Mouse (Mus musculus) CH12.LX (cell line): ENCODE measurements around the gene P2rx7. TPM values are rescaled to one million over a fixed set of nuclear protein-coding genes. Genes with fewer than 3 reads are reported as not detected.

Experiments used
- DNase-seq: peaks from one replicate; pipeline ENCODE4 v3.0.0-alpha.2; 2013; ENCODE audit errors: extremely low read depth
- H3K27ac ChIP-seq: 2 replicates; pipeline ENCODE4 v1.5.1; 2012; ENCODE audit warnings: low read depth, mild to moderate bottlenecking, control low read depth, moderate library complexity; ENCODE audit not compliant: insufficient read depth
- H3K27me3 ChIP-seq: replicated peaks from 2 replicates; pipeline ENCODE3; 2012; ENCODE audit warnings: inconsistent platforms
- H3K36me3 ChIP-seq, 2 experiments: replicated peaks in 1 of 2; 2 replicates each; pipeline versions ENCODE3 to v1.6.1; 2012; ENCODE audit warnings: inconsistent platforms in 1 of 2, low read length in 1 of 2, mild to moderate bottlenecking in 1 of 2, mixed read lengths in 1 of 2, moderate library complexity in 1 of 2; ENCODE audit not compliant: control insufficient read depth in 1 of 2, insufficient read depth in 1 of 2
- H3K4me1 ChIP-seq, 2 experiments: 2 replicates each; pipeline ENCODE4 v1.6.1; 2012; ENCODE audit warnings: inconsistent platforms in 1 of 2, moderate library complexity in 1 of 2; ENCODE audit not compliant: insufficient read depth in 2 of 2, control insufficient read depth in 1 of 2
- H3K4me2 ChIP-seq: 2 replicates; pipeline ENCODE4 v1.6.1; 2012; ENCODE audit warnings: low read depth, mild to moderate bottlenecking, control low read depth; ENCODE audit not compliant: poor library complexity, insufficient read depth, severe bottlenecking
- H3K4me3 ChIP-seq, 3 experiments: fragments of 150-350 bp in 1 of 3; sonication (generic) in 1 of 3; replicated peaks in 1 of 3; 2 replicates each; pipeline versions ENCODE3 to v1.5.1; 2011 to 2012; ENCODE audit warnings: low read depth in 2 of 3, low read length in 2 of 3, mild to moderate bottlenecking in 2 of 3, moderate library complexity in 2 of 3, control low read depth in 1 of 3, improper control_type of control experiment in 1 of 3, inconsistent platforms in 1 of 3, mixed read lengths in 1 of 3; ENCODE audit not compliant: poor library complexity in 1 of 3
- H3K79me2 ChIP-seq: replicated peaks from 2 replicates; pipeline ENCODE4 v1.6.1; 2012; ENCODE audit warnings: mild to moderate bottlenecking, moderate library complexity; ENCODE audit not compliant: control insufficient read depth, poor library complexity, insufficient read depth, severe bottlenecking; ENCODE audit errors: extremely low read depth
- H3K9ac ChIP-seq: 2 replicates; pipeline ENCODE4 v1.6.1; 2012; ENCODE audit warnings: low read depth, mild to moderate bottlenecking, control low read depth, moderate library complexity; ENCODE audit not compliant: insufficient read depth
- H3K9me3 ChIP-seq: replicated peaks from 2 replicates; pipeline ENCODE3; 2012; ENCODE audit warnings: low read length, inconsistent platforms, mixed read lengths
- BHLHE40 ChIP-seq: IDR thresholded peaks from 2 replicates; pipeline ENCODE4 v1.6.1; 2011; ENCODE audit warnings: mild to moderate bottlenecking, low read depth, low read length, improper control_type of control experiment
- CHD2 ChIP-seq: IDR thresholded peaks from 2 replicates; pipeline ENCODE4 v1.6.1; 2011; ENCODE audit warnings: low read length, improper control_type of control experiment
- CTCF ChIP-seq, 2 experiments: IDR thresholded peaks in 1 of 2; conservative IDR thresholded peaks in 1 of 2; 2 replicates each; pipeline ENCODE4 v1.5.1; 2011 to 2012; ENCODE audit warnings: low read depth in 2 of 2, low read length in 2 of 2, improper control_type of control experiment in 1 of 2, inconsistent platforms in 1 of 2, mild to moderate bottlenecking in 1 of 2, moderate library complexity in 1 of 2
- E2F4 ChIP-seq: IDR thresholded peaks from 2 replicates; pipeline ENCODE4 v1.6.1; 2011; ENCODE audit warnings: low read depth, low read length, improper control_type of control experiment; ENCODE audit not compliant: insufficient replicate concordance
- ELF1 ChIP-seq: IDR thresholded peaks from 2 replicates; pipeline ENCODE4 v1.6.1; 2014; ENCODE audit warnings: low read depth, mild to moderate bottlenecking, inconsistent platforms, low read length, improper control_type of control experiment
- EP300 ChIP-seq: IDR thresholded peaks from 2 replicates; pipeline ENCODE4 v1.6.1; 2011; ENCODE audit warnings: low read length, improper control_type of control experiment
- ETS1 ChIP-seq: conservative IDR thresholded peaks from 2 replicates; pipeline ENCODE4 v1.6.1; 2012; ENCODE audit warnings: low read depth, mild to moderate bottlenecking, inconsistent platforms, low read length, improper control_type of control experiment, moderate library complexity
- HCFC1 ChIP-seq: IDR thresholded peaks from 2 replicates; pipeline ENCODE4 v1.6.1; 2012; ENCODE audit warnings: low read depth, mild to moderate bottlenecking, inconsistent platforms, low read length, improper control_type of control experiment
- JUN ChIP-seq: IDR thresholded peaks from 2 replicates; pipeline ENCODE4 v1.6.1; 2011; ENCODE audit warnings: low read depth, mild to moderate bottlenecking, low read length, improper control_type of control experiment, moderate library complexity; ENCODE audit not compliant: insufficient read depth
- JUND ChIP-seq: conservative IDR thresholded peaks from 2 replicates; pipeline ENCODE4 v1.6.1; 2011; ENCODE audit warnings: low read depth, low read length, improper control_type of control experiment
- MAZ ChIP-seq: IDR thresholded peaks from 2 replicates; pipeline ENCODE4 v1.6.1; 2012; ENCODE audit warnings: low read depth, mild to moderate bottlenecking, inconsistent platforms, low read length, improper control_type of control experiment, moderate library complexity
- NELFE ChIP-seq: IDR thresholded peaks from 2 replicates; pipeline ENCODE4 v1.6.1; 2011; ENCODE audit warnings: low read depth, low read length, improper control_type of control experiment
- POLR2AphosphoS2 ChIP-seq: IDR thresholded peaks from 2 replicates; pipeline ENCODE4 v1.6.1; 2011; ENCODE audit warnings: low read depth, low read length, improper control_type of control experiment
- RAD21 ChIP-seq: IDR thresholded peaks from 2 replicates; pipeline ENCODE4 v1.6.1; 2011; ENCODE audit warnings: low read depth, mild to moderate bottlenecking, low read length, improper control_type of control experiment, moderate library complexity
- RCOR1 ChIP-seq: conservative IDR thresholded peaks from 2 replicates; pipeline ENCODE4 v1.6.1; 2012; ENCODE audit warnings: low read depth, mild to moderate bottlenecking, inconsistent platforms, low read length, improper control_type of control experiment
- TBP ChIP-seq: conservative IDR thresholded peaks from 2 replicates; pipeline ENCODE4 v1.6.1; 2011; ENCODE audit warnings: low read depth, low read length, improper control_type of control experiment
- UBTF ChIP-seq: IDR thresholded peaks from 2 replicates; pipeline ENCODE4 v1.6.1; 2012; ENCODE audit warnings: low read depth, mild to moderate bottlenecking, inconsistent platforms, low read length, improper control_type of control experiment, moderate library complexity
- USF1 ChIP-seq: IDR thresholded peaks from 2 replicates; pipeline ENCODE4 v1.6.1; 2014; ENCODE audit warnings: low read depth, mild to moderate bottlenecking, inconsistent platforms, low read length, improper control_type of control experiment
- ZMIZ1 ChIP-seq: IDR thresholded peaks from 2 replicates; pipeline ENCODE4 v1.6.1; 2012; ENCODE audit warnings: low read depth, mild to moderate bottlenecking, inconsistent platforms, low read length, improper control_type of control experiment
- dilution Hi-C: fragments of 300-500 bp; cut with MboI; formaldehyde crosslinking; loops from 2 replicates; pipeline ENCODE4 v1.14.3; 2020; ENCODE audit warnings: low sequenced_read_pairs; ENCODE audit not compliant: extremely low pct_unique_long_range_greater_than_20kb, extremely low pct_ligation_motif_present
- in situ Hi-C: fragments of 300-500 bp; cut with MboI; formaldehyde crosslinking; loops from 3 replicates; pipeline ENCODE4 v1.14.3; 2019; ENCODE audit warnings: low sequenced_read_pairs, low pct_ligation_motif_present, low pct_unique_long_range_greater_than_20kb, mixed read lengths
- polyA plus RNA-seq: library from polyadenylated mRNA; unstranded; fragments of >175 nt; gene quantifications from 2 replicates; pipeline ENCODE4 v1.2.1, GENCODE M21; 2012; ENCODE audit warnings: low read depth; ENCODE audit not compliant: insufficient read length
- total RNA-seq, 2 experiments: library from RNA; depleted of rRNA; stranded (reverse); fragments of 300-350 nt in 1 of 2; fragments of >200 nt in 1 of 2; gene quantifications; 2 replicates each; pipeline ENCODE4 v1.2.3; 2012 to 2014

The P2rx7 gene
- total and polyA plus RNA-seq, 3 experiments = 0.59 to 1.5 (median 1.5) TPM

DNA sequence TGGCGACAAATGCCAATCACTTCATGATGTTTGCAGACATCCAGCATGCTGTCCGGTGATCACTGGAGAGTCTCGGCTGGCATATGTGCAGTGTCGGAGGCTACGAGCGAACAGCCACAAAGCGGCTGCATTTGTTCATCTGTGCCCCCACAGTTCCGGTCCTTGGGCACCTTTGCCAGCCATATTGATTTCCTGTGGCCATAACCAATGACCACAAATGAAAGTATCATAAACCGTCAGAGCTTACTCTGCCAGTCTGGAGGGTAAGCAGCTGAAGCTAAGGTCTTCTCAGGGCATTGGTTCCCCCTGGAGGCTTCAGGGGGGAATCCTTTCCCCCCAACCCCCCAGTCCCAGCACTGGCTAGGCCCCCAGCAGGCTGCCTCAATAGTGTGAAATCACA, 34.3 kb downstream of the P2rx7 start:
- H3K4me1 ChIP-seq = no peaks in the 10 kb centered on the region
- TF ChIP-seq ELF1 (no peak), NELFE (no peak)
- in situ Hi-C loops = no loop called here

DNA sequence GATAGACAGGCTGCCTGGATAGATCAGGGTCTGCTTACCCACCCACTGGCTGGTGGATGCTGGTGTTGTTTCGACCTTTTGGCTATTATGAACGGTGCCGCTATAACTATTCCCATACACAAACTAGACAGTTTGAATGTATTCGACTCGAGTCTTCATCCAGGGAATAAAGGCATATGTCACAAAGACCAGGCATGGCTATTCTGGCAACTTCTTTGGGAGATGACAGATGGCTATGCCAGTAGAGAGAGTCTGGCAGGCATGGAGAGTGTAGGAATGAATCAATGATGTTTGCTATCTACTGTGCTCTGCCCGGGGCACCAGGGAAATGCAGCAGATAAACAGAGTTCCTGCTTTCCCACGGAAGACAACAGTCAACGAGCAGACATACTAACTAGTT, 36.2 kb downstream of the P2rx7 start:
- in situ Hi-C loops = no loop called here

More for the DNA sequence above, 34.3 kb downstream of the P2rx7 start:
- no peaks in the 10 kb centered on the region for H3K9me3 ChIP-seq
- DNase-seq = no peak
- no peak overlapping the region for H3K4me2 ChIP-seq
- peaks cover 0 to 2% of the 10 kb centered on the region in 2 experiments for H3K36me3 ChIP-seq
- H3K27me3 ChIP-seq = no peaks in the 10 kb centered on the region
- no peak overlapping the region for H3K9ac ChIP-seq
- dilution Hi-C loops = no loop called here
- H3K27ac ChIP-seq = no peak overlapping the region
- H3K4me3 ChIP-seq = no peak overlapping the region
- H3K79me2 ChIP-seq = no peaks in the 10 kb centered on the region

DNA sequence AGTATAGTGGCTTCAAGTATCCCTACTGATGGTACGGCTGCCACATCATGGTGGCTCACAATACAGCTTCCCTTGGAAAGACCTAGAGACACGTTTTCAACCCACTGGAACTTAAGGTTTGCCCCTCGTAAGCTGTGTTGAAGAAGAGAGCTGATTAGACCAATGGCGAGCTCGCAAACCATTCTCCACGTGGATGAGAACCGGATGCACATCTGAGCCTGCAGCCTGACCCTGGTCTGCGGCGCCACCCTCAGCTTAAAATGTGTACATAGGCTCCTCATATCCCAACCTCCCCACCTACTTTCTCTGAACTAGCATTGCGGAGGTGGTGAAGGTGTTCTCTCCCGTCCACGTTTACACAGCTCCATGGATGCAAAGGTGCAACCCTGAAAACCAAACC, 37.6 kb downstream of the P2rx7 start:
- Histone ChIP-seq H3K27ac (no peak overlapping the region), H3K4me3 (no peak overlapping the region), H3K36me3 (peaks cover 0 to 2% of the 10 kb centered on the region in 2 experiments), H3K9ac (no peak overlapping the region), H3K4me1 (peaks cover 7 to 16% of the 10 kb centered on the region in 2 experiments), H3K4me2 (no peak overlapping the region), H3K9me3 (no peaks in the 10 kb centered on the region), H3K27me3 (no peaks in the 10 kb centered on the region), H3K79me2 (no peaks in the 10 kb centered on the region)
- dilution Hi-C loops = no loop called here
- TF ChIP-seq POLR2AphosphoS2 = no peak
- no peak for TF ChIP-seq JUN
- peak in 1 of 2 experiments; percentile 6; a peak in 1 of 4 replicates for TF ChIP-seq CTCF (conservative IDR thresholded peaks at IDR 0.05 in 1 of 2, IDR thresholded peaks at IDR 0.05 in 1 of 2; ENCODE audit: low read depth in 2 of 2, low read length in 2 of 2)
- peak; percentile 2; the same call in 1 of the 2 replicates for TF ChIP-seq RAD21
- no peak for DNase-seq
- in situ Hi-C loops = no loop called here

More for the DNA sequence above, 36.2 kb downstream of the P2rx7 start:
- no peak overlapping the region for H3K9ac ChIP-seq
- no peak overlapping the region for H3K4me2 ChIP-seq
- no peak overlapping the region for H3K27ac ChIP-seq
- no peaks in the 10 kb centered on the region for H3K27me3 ChIP-seq
- no peaks in the 10 kb centered on the region for H3K79me2 ChIP-seq
- peaks cover 0 to 2% of the 10 kb centered on the region in 2 experiments for H3K36me3 ChIP-seq
- H3K4me1 ChIP-seq = peaks cover 7 to 16% of the 10 kb centered on the region in 2 experiments
- no peak for TF ChIP-seq ZMIZ1
- TF ChIP-seq EP300 = no peak
- no peak for TF ChIP-seq RCOR1
- no peak for TF ChIP-seq MAZ
- no peak for TF ChIP-seq UBTF
- no peak for TF ChIP-seq HCFC1
- TF ChIP-seq POLR2AphosphoS2 = no peak
- no peak for TF ChIP-seq JUN
- TF ChIP-seq ETS1 = no peak
- no peak for TF ChIP-seq BHLHE40
- no peak for TF ChIP-seq USF1
- TF ChIP-seq E2F4 = no peak
- no peak for TF ChIP-seq RAD21
- no peak for TF ChIP-seq JUND
- no peak for TF ChIP-seq CHD2
- no peak for TF ChIP-seq TBP
- TF ChIP-seq NELFE = no peak
- dilution Hi-C loops = no loop called here
- H3K9me3 ChIP-seq = no peaks in the 10 kb centered on the region
- no peak for DNase-seq
- no peak overlapping the region for H3K4me3 ChIP-seq
